Mouse (Mus musculus) R1 (cell line): Measurements from ENCODE around the gene Rgs17.

Source experiments
- DNase-seq: peaks from one replicate; pipeline ENCODE4 v3.0.0-alpha.2; 2018; ENCODE audit warnings: low read depth, low spot score

Rgs17 gene

DNA sequence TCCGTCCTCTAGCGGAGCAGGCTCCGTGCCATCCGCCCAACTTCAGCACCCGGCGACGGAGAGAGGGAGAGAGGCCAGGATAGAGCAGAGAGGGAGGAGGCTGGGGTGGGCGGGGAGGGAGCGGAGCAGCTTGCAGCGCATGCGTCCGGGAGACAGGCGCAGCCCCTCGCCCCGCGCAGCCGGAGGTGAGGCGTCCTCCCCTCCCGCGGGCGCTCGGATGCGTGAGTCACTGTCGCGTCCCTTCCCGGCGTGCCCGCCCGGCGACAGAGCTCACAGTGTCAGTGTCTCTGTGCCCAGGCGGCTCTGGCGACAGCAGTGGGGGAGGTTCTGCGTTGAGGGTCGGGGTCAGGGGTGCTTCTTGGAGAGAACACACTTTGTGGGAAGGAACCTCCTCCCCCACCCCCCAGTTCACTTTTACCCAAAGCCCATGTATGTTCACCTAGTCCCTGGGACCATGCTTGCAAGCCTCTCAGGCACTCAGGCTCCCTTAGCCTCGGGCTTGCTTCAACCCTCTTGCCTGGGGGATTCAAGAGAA is at the start of gene Rgs17:
Gene Rgs17, minus strand, starts transcription at position 107 of the 535 bp plus-strand sequence.
- DNase-seq: peak; percentile 83

- DNase-seq: no peak
These were observed 45.5 kb upstream of the Rgs17 start for GRCm38 (mm10) chr10:5967655-5968054.

- DNase-seq: peak; percentile 84
These were observed 31.6 kb upstream of the Rgs17 start for GRCm38 (mm10) chr10:5953787-5954186.

DNA sequence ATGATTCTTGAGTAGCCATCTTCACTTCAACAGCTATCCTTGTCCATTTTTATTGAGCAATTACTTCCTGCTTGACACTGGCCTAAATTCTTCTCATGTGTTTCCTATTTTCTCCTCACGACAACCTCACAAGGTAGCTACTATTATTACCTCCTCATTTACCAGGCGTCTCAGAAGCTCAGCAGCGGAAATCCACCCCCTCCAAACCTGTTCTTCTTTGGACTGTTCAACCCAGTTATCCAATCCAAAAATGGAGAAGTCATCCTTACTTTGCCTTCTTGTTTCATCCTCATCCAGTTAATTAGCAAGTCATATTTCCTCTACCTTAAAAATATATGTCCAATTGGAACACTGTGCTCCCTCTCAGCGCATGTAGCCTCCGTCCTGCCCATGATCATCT is 2.1 kb upstream of the Rgs17 start:
- DNase-seq: no peak

GRCm38 (mm10) chr10:5923096-5923495 is 896 bp upstream of the Rgs17 start:
- DNase-seq: peak; percentile 41

DNA sequence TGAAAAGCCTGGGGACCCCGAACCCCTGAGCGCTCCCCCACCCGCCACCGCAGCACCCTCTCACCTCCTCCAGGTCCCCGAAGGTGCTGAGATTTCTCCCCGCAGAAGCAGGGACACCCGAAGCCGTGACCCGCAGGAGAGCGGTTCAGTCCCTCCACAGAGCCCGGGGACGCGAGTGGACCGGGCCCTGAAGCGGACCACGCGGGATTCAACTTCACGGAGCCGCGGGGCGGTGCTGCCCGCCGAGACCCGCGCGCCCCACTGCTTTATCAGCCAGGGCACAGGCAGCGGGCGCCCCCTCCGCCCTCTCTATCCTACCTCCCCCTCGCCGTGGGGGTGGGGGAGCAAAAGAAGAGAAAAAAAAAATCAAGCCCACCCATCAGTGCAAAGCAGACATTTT is 429 bp downstream of the Rgs17 start:
- DNase-seq: no peak

DNA sequence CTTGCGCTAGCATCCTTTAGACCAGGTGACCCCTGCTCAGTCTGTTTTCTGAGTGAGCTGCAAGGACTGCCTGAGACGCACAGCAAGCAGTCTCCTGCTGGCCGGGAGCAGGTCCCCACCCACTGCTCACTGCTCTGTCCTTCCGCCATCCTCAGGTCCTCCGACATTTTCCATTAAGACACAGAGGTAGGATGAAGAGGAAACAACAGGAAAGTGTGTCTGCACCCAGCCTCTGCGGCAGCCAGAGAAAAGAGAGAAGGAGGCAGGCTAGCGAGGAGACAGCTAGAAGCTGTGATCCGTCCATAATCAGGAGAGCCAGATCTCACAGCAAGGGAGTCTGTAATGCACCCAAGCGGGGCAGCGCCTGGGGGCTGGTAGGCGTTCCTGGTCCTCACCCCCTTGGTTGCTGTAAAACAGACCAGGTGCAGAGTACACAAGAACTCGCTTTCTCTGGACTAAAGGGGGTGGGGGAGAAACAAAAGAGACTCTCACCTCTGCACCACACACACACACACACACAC is 1.1 kb downstream of the Rgs17 start:
- DNase-seq: peak; percentile 19

DNA sequence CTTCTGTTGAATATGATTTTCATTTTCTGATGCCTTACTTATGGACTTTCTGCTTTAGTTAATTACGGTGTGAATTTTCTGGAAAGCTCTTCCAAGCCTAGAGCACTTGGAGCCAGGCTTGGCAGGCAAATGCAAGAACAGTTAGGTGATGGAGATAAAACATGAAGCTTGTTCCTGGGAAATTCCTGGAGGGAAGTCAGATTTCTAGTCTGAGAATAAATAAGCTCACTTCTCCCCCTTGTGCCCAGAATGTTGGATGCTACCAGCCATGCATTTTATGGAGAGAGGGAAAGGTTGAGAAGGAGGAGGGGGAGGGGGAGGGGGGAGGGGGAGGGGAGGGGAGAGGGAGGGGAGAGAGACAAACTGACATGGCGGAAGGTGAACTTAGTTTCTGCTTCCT is 17.8 kb downstream of the Rgs17 start:
- peak; percentile 50 for DNase-seq

DNA sequence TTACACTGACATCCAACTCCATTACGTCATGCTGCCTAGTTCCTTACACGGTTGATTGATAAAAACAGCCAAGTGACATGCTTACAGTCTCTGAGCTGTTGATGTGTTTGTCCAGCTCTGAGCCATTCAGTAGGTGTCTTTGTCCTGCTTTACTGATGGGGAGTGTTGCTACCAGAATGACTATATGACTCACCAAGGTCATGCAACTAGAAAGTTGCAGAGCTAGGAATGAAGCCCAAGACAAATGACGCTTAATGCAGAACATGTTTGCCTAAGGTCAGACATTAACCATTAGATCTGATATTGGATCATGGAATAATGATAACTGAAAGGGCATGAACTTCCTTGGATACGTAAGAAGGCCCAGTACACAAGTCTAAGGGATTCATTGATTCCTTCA is 20.4 kb downstream of the Rgs17 start:
- no peak for DNase-seq

DNA sequence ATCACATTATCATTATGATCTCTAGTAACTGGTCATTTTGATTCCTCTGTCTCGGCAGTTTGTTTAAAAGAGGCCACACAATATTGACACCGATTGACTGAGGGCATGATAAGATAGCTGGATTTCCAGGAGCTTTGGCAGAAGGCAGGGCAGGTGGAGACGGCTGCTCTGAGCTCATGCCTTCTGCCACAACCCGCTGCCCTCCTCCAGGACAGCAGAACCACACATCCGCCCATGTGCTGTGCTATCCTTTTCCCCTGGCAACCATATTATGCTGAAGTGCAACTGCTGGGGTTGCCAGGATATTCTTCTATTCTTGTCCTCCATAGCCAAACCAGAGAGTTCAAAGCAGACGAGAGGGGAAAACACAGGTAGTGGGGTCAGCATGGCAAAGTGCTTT is 21.5 kb downstream of the Rgs17 start:
- no peak for DNase-seq

GRCm38 (mm10) chr10:5877106-5877505 is 45.1 kb downstream of the Rgs17 start:
- DNase-seq: no peak

- no peak for DNase-seq
These were observed 51.1 kb downstream of the Rgs17 start for GRCm38 (mm10) chr10:5871081-5871480.

- no peak for DNase-seq
These were observed 54.1 kb downstream of the Rgs17 start for GRCm38 (mm10) chr10:5867981-5868552.

- DNase-seq: peak; percentile 52
These were observed 56.2 kb downstream of the Rgs17 start for GRCm38 (mm10) chr10:5865996-5866395.

DNA sequence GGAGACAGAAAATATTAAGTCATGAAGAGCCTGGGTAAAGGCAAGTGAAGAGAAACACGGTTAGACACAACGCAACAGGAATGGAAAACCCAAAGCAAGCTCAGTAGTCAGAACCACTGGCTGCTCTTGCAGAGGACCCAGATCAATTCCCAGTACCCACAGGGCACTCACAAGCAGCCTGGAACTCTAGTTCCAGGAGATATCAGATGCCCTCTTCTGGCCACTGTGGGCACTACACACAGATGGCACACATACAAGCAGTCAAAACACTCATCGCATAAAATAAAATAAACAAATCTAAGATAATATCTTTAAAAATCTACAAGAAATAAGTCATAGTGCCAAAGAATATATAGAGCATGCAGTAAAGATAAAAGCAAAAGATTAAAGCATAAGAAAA is 59.5 kb downstream of the Rgs17 start:
- peak; percentile 48 for DNase-seq

DNA sequence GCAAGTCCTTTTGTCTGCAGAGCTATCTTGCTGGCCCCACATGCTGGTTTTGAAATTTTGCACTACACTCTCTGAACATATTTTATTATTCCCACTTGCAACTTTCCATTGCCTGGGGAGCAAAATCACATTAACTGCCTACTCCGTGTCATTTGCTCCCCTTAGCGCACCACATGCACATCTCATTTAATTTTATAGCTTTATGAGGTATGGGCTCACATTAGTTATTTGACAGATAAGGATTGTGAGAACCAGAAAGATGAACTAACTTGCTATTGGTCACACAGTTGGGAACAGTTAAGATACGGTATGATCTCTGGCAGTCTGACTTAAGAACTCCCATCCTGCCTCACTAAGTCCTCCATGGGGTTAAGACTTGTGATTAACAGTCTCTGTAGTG is 61.4 kb downstream of the Rgs17 start:
- no peak for DNase-seq

DNA sequence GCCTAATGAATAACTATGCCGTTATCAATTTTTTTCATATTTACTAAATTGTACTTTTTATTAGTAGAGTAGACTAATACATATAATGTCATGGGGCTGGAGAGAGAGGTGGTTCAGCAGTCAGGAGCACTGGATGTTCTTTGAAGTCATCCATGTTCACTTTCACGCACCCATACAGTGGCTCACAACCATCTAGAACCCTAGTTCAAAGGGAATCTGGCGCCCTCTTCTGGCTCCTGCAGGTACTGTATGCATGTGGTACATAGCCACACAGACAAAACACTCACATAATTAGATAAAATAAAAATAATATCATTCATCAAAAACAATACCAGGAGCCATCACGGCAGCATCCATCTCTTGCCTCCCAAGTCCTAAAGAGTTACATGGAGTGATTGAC is 62.5 kb downstream of the Rgs17 start:
- DNase-seq: peak; percentile 63

- DNase-seq: peak; percentile 80
These were observed 64.1 kb downstream of the Rgs17 start for GRCm38 (mm10) chr10:5857996-5858549.

DNA sequence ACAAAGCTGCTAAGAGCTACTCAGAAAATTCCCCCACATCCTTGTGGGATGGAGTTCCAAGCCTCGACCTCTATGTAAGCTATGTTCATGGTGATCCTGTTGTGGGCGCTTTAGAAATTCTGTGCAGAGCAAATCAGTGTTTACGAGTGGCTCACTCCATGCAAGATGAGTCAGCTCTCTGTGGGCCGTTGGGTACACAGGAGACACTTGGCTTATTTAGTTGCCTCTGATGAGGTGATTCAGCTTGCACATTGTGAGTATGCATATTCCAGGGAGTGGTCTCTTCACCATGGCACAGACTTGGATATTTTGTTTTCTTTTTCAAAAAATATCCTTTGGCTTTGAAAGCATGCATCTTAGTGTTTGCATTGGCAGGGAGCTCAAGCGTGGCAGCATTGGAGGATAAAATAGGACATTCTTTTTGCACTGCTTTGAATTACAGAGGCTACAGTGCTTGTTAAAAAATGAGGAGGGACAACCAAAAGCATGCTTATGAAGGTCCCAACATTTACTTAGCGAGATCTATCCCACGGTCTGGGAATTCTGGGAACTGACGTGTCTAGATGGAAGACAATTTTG is 68.8 kb downstream of the Rgs17 start:
- no peak for DNase-seq

DNA sequence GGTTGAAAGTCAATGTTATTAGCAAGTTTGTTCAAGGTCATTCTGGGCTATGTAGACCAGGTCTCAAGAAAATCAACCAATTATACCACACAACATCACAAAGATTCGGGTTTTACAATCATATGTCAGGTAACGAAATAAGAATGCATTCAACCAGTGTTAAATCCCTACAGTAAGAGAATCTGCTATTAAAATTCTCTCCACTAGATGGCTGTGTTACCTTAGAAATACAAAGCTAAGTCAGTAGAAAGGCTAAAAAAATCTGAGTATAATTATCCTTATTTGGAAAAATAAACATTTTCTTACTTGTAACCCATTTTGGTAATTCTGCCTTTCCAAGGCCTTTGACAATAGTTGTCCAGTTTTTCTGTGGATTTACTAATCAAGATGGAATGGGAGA is 75.3 kb downstream of the Rgs17 start:
- DNase-seq: no peak

- peak; percentile 73 for DNase-seq
These were observed 80.8 kb downstream of the Rgs17 start for GRCm38 (mm10) chr10:5841369-5841768.

- no peak for DNase-seq
These were observed 95.7 kb downstream of the Rgs17 start for GRCm38 (mm10) chr10:5826336-5827025.
